Mouse (Mus musculus) ovary, postnatal 14 days (tissue): ENCODE data around the gene Alox5ap.
A peak's percentile ranks its signal among the peaks of the same experiment; 100 is the strongest.

ENCODE experiments used
- DNase-seq: peaks from one replicate; pipeline ENCODE4 v3.0.0; 2022; ENCODE audit warnings: low spot score

Alox5ap gene

GRCm38 (mm10) chr5:149314514-149315081, 50.0 kb downstream of the Alox5ap start:
- no peak for DNase-seq

- DNase-seq, result no peak
Measured at GRCm38 (mm10) chr5:149316926-149317325, 52.4 kb downstream of the Alox5ap start.

GRCm38 (mm10) chr5:149319874-149320323, 55.3 kb downstream of the Alox5ap start:
- no peak for DNase-seq

DNA sequence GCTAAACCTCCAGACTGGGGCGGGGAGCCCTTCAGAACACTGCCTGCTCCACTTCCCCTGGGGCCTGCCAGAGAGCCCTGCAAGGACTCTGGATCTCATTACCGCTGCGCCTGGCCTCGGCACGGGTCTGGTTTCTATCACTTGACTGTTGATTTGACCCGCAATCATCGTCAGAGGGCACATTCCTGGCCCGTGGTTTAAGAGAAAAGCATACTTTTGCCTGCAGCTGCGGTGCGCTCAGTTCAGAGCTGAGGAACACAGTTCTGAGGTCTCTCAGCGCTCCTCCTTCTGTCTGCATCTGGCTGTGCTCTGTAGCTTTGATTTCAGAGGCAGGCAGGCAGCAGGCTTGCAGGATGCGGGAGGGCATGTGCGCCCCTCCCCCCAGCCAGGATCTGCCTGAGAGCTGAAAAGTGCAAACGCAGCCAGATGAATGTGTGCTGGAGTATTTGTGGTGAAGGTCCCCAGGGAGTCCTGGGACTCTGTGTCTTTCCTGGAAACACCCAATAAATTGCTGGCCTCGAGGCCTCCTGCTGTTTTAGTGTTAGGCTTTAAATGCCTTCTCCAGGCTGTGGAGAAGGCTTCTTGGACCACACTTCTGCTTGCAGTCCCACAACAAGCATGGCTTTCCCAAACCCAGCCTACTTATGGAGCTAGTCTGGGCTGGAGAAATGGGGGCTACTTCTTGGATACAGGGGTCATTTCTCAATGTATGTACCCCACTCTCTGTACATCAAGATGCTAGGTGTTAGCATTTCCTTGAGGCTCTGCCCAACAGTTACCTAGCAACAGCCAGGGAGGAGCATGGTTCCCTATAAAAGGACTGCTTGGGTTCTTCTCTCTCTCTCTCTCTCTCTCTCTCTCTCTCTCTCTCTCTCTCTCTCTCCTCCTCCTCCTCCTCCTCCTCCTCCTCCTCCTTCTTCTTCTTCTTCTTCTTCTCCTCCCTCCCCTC, 56.2 kb downstream of the Alox5ap start:
- peak; percentile 46 for DNase-seq

- DNase-seq, result no peak
Measured at GRCm38 (mm10) chr5:149321909-149322841, 57.6 kb downstream of the Alox5ap start.

DNA sequence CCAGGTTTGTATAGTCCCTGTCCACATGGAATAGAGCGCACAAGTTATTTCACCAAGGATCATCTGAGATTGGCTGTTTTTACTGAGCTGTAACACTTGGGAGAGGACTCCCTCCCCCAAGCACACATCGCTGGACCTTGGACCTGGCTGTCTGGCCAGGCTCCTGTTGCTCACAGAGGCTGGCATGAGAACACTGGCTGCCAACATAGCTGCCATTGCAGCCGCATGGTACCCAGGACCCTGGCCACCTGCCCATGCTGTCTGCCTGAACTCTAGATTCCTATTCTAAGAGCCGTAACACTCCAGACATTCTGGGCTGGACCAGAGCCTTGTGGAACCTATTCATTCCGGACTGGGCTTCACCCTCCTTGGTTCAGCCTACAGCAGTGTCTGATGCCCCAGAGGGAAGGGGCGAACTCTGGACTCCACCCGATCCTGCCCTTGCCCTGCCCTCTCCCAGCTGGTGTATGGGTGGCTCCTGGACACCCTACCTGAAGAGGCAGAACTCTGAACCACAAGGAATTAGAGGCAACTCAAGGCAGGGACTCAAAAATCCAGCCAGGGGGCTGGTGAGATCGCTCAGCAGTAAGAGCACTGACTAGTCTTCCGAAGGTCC, 58.5 kb downstream of the Alox5ap start:
- no peak for DNase-seq

DNA sequence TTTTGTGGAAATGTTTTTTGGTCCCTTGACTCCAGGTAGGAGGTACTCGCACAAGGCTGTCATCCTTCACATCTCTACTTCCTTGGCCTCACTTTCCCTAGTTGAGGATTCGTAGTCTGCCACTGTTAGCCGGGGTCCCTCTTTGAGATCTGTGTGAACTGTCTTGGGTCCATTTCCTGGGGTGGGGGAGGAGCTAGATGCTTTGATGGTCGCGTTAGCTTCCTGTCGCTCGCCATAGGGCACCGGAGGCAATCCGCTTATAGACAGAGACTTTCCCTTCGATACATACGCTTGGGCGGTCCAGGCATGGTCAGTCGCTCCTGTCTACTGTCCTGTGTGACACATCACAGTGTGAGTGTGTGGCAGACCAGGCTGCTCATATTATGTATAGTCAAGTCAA, 60.2 kb downstream of the Alox5ap start:
- no peak for DNase-seq

- DNase-seq, result no peak
Measured at GRCm38 (mm10) chr5:149329098-149329887, 64.7 kb downstream of the Alox5ap start.

GRCm38 (mm10) chr5:149330601-149331000, 66.0 kb downstream of the Alox5ap start:
- DNase-seq, result no peak

GRCm38 (mm10) chr5:149331407-149332143, 67.0 kb downstream of the Alox5ap start:
- no peak for DNase-seq

- no peak for DNase-seq
Measured at GRCm38 (mm10) chr5:149332787-149333186, 68.2 kb downstream of the Alox5ap start.

- DNase-seq, result no peak
Measured at GRCm38 (mm10) chr5:149333941-149334698, 69.6 kb downstream of the Alox5ap start.

- DNase-seq, result no peak
Measured at GRCm38 (mm10) chr5:149335009-149335408, 70.4 kb downstream of the Alox5ap start.

- peak; percentile 85 for DNase-seq
Measured at GRCm38 (mm10) chr5:149335563-149336238, 71.1 kb downstream of the Alox5ap start.

- DNase-seq, result no peak
Measured at GRCm38 (mm10) chr5:149337148-149337547, 72.6 kb downstream of the Alox5ap start.
